Mouse (Mus musculus) midbrain, postnatal 0 days (tissue): Measurements from ENCODE around the gene Nr2f1. TPM values are rescaled to one million over a fixed set of nuclear protein-coding genes. Genes with fewer than 3 reads are reported as not detected.
"Not testable (repeated sequence)": the region's sequence is repeated elsewhere in the genome, so short reads cannot be mapped to it uniquely, and the experiment has no call there.

Source experiments
- ATAC-seq: fragments of 200-750 bp; cut with Nextera tagmentation; 2 replicates; pipeline ENCODE4 v1.8.0; 2017; ENCODE audit warnings: moderate number of reproducible peaks, mild to moderate bottlenecking, moderate TSS enrichment, moderate library complexity; ENCODE audit not compliant: low FRiP score
- DNase-seq: peaks from one replicate; pipeline ENCODE4 v3.0.0-alpha.2; 2015; ENCODE audit warnings: low spot score
- H3K27ac ChIP-seq: fragments of 300-500 bp; sonication (generic); 2 replicates; pipeline ENCODE4 v1.5.1; 2014; ENCODE audit warnings: low read depth, mild to moderate bottlenecking, low read length, mixed read lengths
- H3K27me3 ChIP-seq: fragments of 300-500 bp; sonication (generic); 2 replicates; pipeline ENCODE4 v1.6.1; 2014; ENCODE audit warnings: low read length, control low read depth, mixed read lengths; ENCODE audit not compliant: insufficient read depth
- H3K36me3 ChIP-seq: fragments of 300-500 bp; sonication (generic); 2 replicates; pipeline ENCODE4 v1.6.1; 2014; ENCODE audit warnings: low read length, control low read depth, mixed read lengths; ENCODE audit not compliant: insufficient read depth
- H3K4me1 ChIP-seq: fragments of 300-500 bp; sonication (generic); 2 replicates; pipeline ENCODE4 v1.6.1; 2014; ENCODE audit warnings: mild to moderate bottlenecking, control low read depth, antibody characterized with exemption, low read length, mixed read lengths; ENCODE audit not compliant: insufficient read depth
- H3K4me2 ChIP-seq: fragments of 300-500 bp; sonication (generic); 2 replicates; pipeline ENCODE4 v1.6.1; 2014; ENCODE audit warnings: low read depth, mild to moderate bottlenecking, low read length, mixed read lengths; ENCODE audit not compliant: poor library complexity, severe bottlenecking
- H3K4me3 ChIP-seq: fragments of 300-500 bp; sonication (generic); 2 replicates; pipeline ENCODE4 v1.5.1; 2014; ENCODE audit warnings: low read depth, mild to moderate bottlenecking, low read length, moderate library complexity
- H3K9ac ChIP-seq: fragments of 300-500 bp; sonication (generic); replicated peaks from 2 replicates; pipeline ENCODE4 v1.6.1; 2014; ENCODE audit warnings: mild to moderate bottlenecking, low read length, moderate library complexity, mixed read lengths; ENCODE audit not compliant: poor library complexity, severe bottlenecking
- H3K9me3 ChIP-seq: fragments of 300-500 bp; sonication (generic); 2 replicates; pipeline ENCODE4 v1.6.1; 2016; ENCODE audit warnings: low read length, control low read depth
- CTCF ChIP-seq: IDR thresholded peaks from 2 replicates; pipeline ENCODE4 v1.5.1; 2016; ENCODE audit warnings: antibody characterized with exemption, mild to moderate bottlenecking
- WGBS: fragments of 180-500 bp; shearing (Covaris S2); extraction: QIAGEN DNeasy Blood & Tissue Kit; methylation state at CpG from one replicate; pipeline ENCODE4 v1.1.7; 2014; 5-methylcytosine and 5-hydroxymethylcytosine counted together
- polyA plus RNA-seq: library from polyadenylated mRNA; unstranded; fragments of >200 nt; fragmentation: Nextera tagmentation; extraction: Ambion mirVana; gene quantifications from 2 replicates; pipeline ENCODE4 v1.2.1, GENCODE M21; 2015
- total RNA-seq: library from RNA; depleted of rRNA; stranded (reverse); fragments of >200 nt; gene quantifications from 2 replicates; pipeline ENCODE4 v1.2.3, GENCODE M21; 2014; rRNA removed

Gene Nr2f1
- total RNA-seq = 163 and 184 TPM in 2 replicates
- polyA plus RNA-seq = 46.4 and 55.5 TPM in 2 replicates

GRCm38 (mm10) chr13:78199642-78200160 lies at the start of gene Nr2f1:
TSS of gene Nr2f1 (minus strand) at chr13:78199757.
- Histone ChIP-seq H3K4me3 (peak within 1 kb of the TSS; percentile 87), H3K4me1 (peaks cover 3% of the 10 kb centered on the region; the same call in 1 of the 2 replicates), H3K9ac (peak within 1 kb of the TSS; percentile 85), H3K36me3 (peaks cover 5% of the 10 kb centered on the region; the same call in 1 of the 2 replicates), H3K4me2 (peak within 1 kb of the TSS; percentile 83), H3K9me3 (no peaks in the 10 kb centered on the region), H3K27ac (peak within 1 kb of the TSS; percentile 96), H3K27me3 (no peaks in the 10 kb centered on the region)
- 3% methylated on average over 14 of the region's 14 CpGs for WGBS
- no peak for TF ChIP-seq CTCF
- DNase-seq (no peak), ATAC-seq (no peak)

- Histone ChIP-seq H3K9ac (no peak overlapping the region), H3K4me3 (no peak overlapping the region), H3K4me2 (no peak overlapping the region), H3K27me3 (no peaks in the 10 kb centered on the region), H3K36me3 (no peaks in the 10 kb centered on the region), H3K9me3 (peaks cover 3% of the 10 kb centered on the region; the same call in 1 of the 2 replicates), H3K4me1 (no peaks in the 10 kb centered on the region), H3K27ac (no peak overlapping the region)
- DNase-seq (no peak), ATAC-seq (no peak)
- WGBS = 90% methylated on average over 3 of the region's 3 CpGs
- TF ChIP-seq CTCF = no peak
These were observed 22.1 kb upstream of the Nr2f1 start for GRCm38 (mm10) chr13:78221680-78222079.

GRCm38 (mm10) chr13:78220238-78220637 lies 20.7 kb upstream of the Nr2f1 start:
- WGBS = 98% methylated on average over 6 of the region's 6 CpGs
- H3K4me3 ChIP-seq, H3K9ac ChIP-seq, DNase-seq, H3K27ac ChIP-seq, H3K4me2 ChIP-seq, H3K4me1 ChIP-seq, H3K27me3 ChIP-seq, H3K9me3 ChIP-seq, H3K36me3 ChIP-seq, ATAC-seq: not testable (repeated sequence)

GRCm38 (mm10) chr13:78215223-78215622 lies 15.7 kb upstream of the Nr2f1 start:
- Histone ChIP-seq H3K4me1 (no peaks in the 10 kb centered on the region), H3K9ac (no peak overlapping the region), H3K36me3 (no peaks in the 10 kb centered on the region), H3K4me2 (no peak overlapping the region), H3K27ac (no peak overlapping the region), H3K9me3 (no peaks in the 10 kb centered on the region), H3K4me3 (no peak overlapping the region), H3K27me3 (0 out of 2 replicates have a peak, but pooled peaks cover 4% of the 10 kb centered on the region)
- no peak for TF ChIP-seq CTCF
- ATAC-seq (no peak), DNase-seq (no peak)
- WGBS = 32% methylated on average over 2 of the region's 2 CpGs

- DNase-seq = no peak
- Histone ChIP-seq H3K4me3 (no peak overlapping the region), H3K36me3 (no peaks in the 10 kb centered on the region), H3K27ac (no peak overlapping the region), H3K4me2 (no peak overlapping the region), H3K9me3 (no peaks in the 10 kb centered on the region), H3K27me3 (0 out of 2 replicates have a peak, but pooled peaks cover 4% of the 10 kb centered on the region), H3K9ac (no peak overlapping the region), H3K4me1 (no peaks in the 10 kb centered on the region)
- TF ChIP-seq CTCF = no peak
- 64% methylated on average over 2 of the region's 2 CpGs for WGBS
- no peak for ATAC-seq
These were observed 13.6 kb upstream of the Nr2f1 start for GRCm38 (mm10) chr13:78213155-78213554.

GRCm38 (mm10) chr13:78212111-78212510 lies 12.6 kb upstream of the Nr2f1 start:
- H3K9me3 ChIP-seq = no peaks in the 10 kb centered on the region
- no peak overlapping the region for H3K27ac ChIP-seq
- no peak for DNase-seq
- H3K36me3 ChIP-seq = no peaks in the 10 kb centered on the region
- no peak for ATAC-seq
- H3K9ac ChIP-seq = no peak overlapping the region
- H3K4me3 ChIP-seq = no peak overlapping the region
- H3K4me2 ChIP-seq = no peak overlapping the region
- H3K27me3 ChIP-seq = 0 out of 2 replicates have a peak, but pooled peaks cover 4% of the 10 kb centered on the region
- no peaks in the 10 kb centered on the region for H3K4me1 ChIP-seq
- WGBS = 56% methylated on average over 15 of the region's 15 CpGs
- no peak for TF ChIP-seq CTCF
